Mouse (Mus musculus) layer of hippocampus, postnatal 14 days (tissue): ENCODE data around the gene Cep70. TPM values are rescaled to one million over a fixed set of nuclear protein-coding genes. Genes with fewer than 3 reads are reported as not detected.

Experiments used
- DNase-seq, 2 experiments: peaks; one replicate each; pipeline ENCODE4 v3.0.0; 2021 to 2022; ENCODE audit warnings: low spot score in 2 of 2, mixed read lengths in 1 of 2
- total RNA-seq, 2 experiments: library from RNA; stranded (reverse); gene quantifications; 2 replicates each; pipeline ENCODE4 v1.2.3; 2021

Cep70 gene
- total RNA-seq, 2 experiments from 2014 or later: 17.0 to 20.0 TPM

- DNase-seq: no peak
Observed at GRCm38 (mm10) chr9:99319343-99319951, 76.3 kb downstream of the Cep70 start.

- DNase-seq: no peak
Observed at GRCm38 (mm10) chr9:99320006-99320405, 76.8 kb downstream of the Cep70 start.

GRCm38 (mm10) chr9:99325208-99325929 lies 82.2 kb downstream of the Cep70 start:
- peak in 1 of 2 experiments; percentile 28 for DNase-seq

GRCm38 (mm10) chr9:99325961-99326360 lies 82.8 kb downstream of the Cep70 start:
- DNase-seq: no peak

- DNase-seq: no peak
Observed at GRCm38 (mm10) chr9:99326881-99327280, 83.7 kb downstream of the Cep70 start.

GRCm38 (mm10) chr9:99336538-99336937 lies 93.4 kb downstream of the Cep70 start:
- no peak for DNase-seq

- DNase-seq: no peak
Observed at GRCm38 (mm10) chr9:99338293-99338692, 95.1 kb downstream of the Cep70 start.

GRCm38 (mm10) chr9:99339182-99339581 lies 96.0 kb downstream of the Cep70 start:
- DNase-seq: no peak

- DNase-seq: no peak
Observed at GRCm38 (mm10) chr9:99340126-99340525, 97.0 kb downstream of the Cep70 start.

GRCm38 (mm10) chr9:99341600-99341999 lies 98.4 kb downstream of the Cep70 start:
- DNase-seq: no peak

GRCm38 (mm10) chr9:99345351-99345792 lies 102.2 kb downstream of the Cep70 start:
- peak; percentile 49 to 51 for DNase-seq

Other genes starting within 250 kb of the Cep70 start
- under 1 TPM in 1 of 2 experiments, not detected in 1; 0.21 TPM for gene Gm1123, start 207.7 kb upstream of the Cep70 start, total RNA-seq
- gene Pik3cb, start 102.7 kb upstream of the Cep70 start, total RNA-seq: 10 to 100 TPM; 22.9 to 23.6 TPM
- not detected for gene Faiml, start 6.1 kb upstream of the Cep70 start, total RNA-seq
- 1 to 10 TPM; 1.3 to 1.8 TPM for gene Esyt3, start 115.2 kb downstream of the Cep70 start, total RNA-seq
- 100 to 1,000 TPM; 102 to 109 TPM for gene Mras, start 194.0 kb downstream of the Cep70 start, total RNA-seq
- 1 to 10 TPM in 1 of 2 experiments, under 1 TPM in 1; 0.64 to 1.1 TPM for gene Nme9, start 208.1 kb downstream of the Cep70 start, total RNA-seq